Mouse (Mus musculus) forebrain, postnatal 0 days (tissue): ENCODE data around the gene Naip1. TPM values are rescaled to one million over a fixed set of nuclear protein-coding genes. Genes with fewer than 3 reads are reported as not detected.

Experiments used
- ATAC-seq: fragments of 200-750 bp; cut with Nextera tagmentation; 2 replicates; pipeline ENCODE4 v1.8.0; 2017; ENCODE audit warnings: mild to moderate bottlenecking, moderate library complexity
- DNase-seq: peaks from one replicate; pipeline ENCODE4 v3.0.0-alpha.2; 2015
- H3K27ac ChIP-seq: fragments of 300-500 bp; sonication (generic); 2 replicates; pipeline ENCODE4 v1.5.1; 2014; ENCODE audit warnings: low read depth, mild to moderate bottlenecking, antibody characterized with exemption, low read length, moderate library complexity, mixed read lengths
- H3K27me3 ChIP-seq: fragments of 300-500 bp; sonication (generic); 2 replicates; pipeline ENCODE4 v1.6.1; 2014; ENCODE audit warnings: mild to moderate bottlenecking, low read length, mixed read lengths; ENCODE audit not compliant: insufficient read depth
- H3K36me3 ChIP-seq: fragments of 300-500 bp; sonication (generic); 2 replicates; pipeline ENCODE4 v1.6.1; 2014; ENCODE audit warnings: mild to moderate bottlenecking, moderate library complexity; ENCODE audit not compliant: insufficient read depth
- H3K4me1 ChIP-seq: fragments of 300-500 bp; sonication (generic); 2 replicates; pipeline ENCODE4 v1.6.1; 2014; ENCODE audit warnings: antibody characterized with exemption; ENCODE audit not compliant: insufficient read depth
- H3K4me2 ChIP-seq: fragments of 300-500 bp; sonication (generic); 2 replicates; pipeline ENCODE4 v1.6.1; 2014; ENCODE audit warnings: low read depth, mild to moderate bottlenecking, moderate library complexity
- H3K4me3 ChIP-seq: fragments of 300-500 bp; sonication (generic); 2 replicates; pipeline ENCODE4 v1.5.1; 2014; ENCODE audit warnings: low read depth, low read length, mixed read lengths
- H3K9ac ChIP-seq: fragments of 300-500 bp; sonication (generic); 2 replicates; pipeline ENCODE4 v1.6.1; 2014; ENCODE audit warnings: mild to moderate bottlenecking
- H3K9me3 ChIP-seq: fragments of 300-500 bp; sonication (generic); 2 replicates; pipeline ENCODE4 v1.6.1; 2016; ENCODE audit warnings: low read length
- CTCF ChIP-seq: sonication (generic); IDR thresholded peaks from 2 replicates; pipeline ENCODE4 v1.5.1; 2016; ENCODE audit warnings: antibody characterized with exemption, control low read depth, low read depth
- WGBS: fragments of 180-500 bp; shearing (Covaris S2); extraction: QIAGEN DNeasy Blood & Tissue Kit; methylation state at CpG from one replicate; pipeline ENCODE4 v1.1.7; 2014; 5-methylcytosine and 5-hydroxymethylcytosine counted together
- polyA plus RNA-seq: library from polyadenylated mRNA; unstranded; fragments of >200 nt; fragmentation: Nextera tagmentation; extraction: Ambion mirVana; gene quantifications from 2 replicates; pipeline ENCODE4 v1.2.1, GENCODE M21; 2015
- total RNA-seq: library from RNA; depleted of rRNA; stranded (reverse); fragments of >200 nt; gene quantifications from 2 replicates; pipeline ENCODE4 v1.2.3, GENCODE M21; 2014

The Naip1 gene
- total and polyA plus RNA-seq, 2 experiments from 2014 or later: 0.08 to 0.10 TPM

DNA sequence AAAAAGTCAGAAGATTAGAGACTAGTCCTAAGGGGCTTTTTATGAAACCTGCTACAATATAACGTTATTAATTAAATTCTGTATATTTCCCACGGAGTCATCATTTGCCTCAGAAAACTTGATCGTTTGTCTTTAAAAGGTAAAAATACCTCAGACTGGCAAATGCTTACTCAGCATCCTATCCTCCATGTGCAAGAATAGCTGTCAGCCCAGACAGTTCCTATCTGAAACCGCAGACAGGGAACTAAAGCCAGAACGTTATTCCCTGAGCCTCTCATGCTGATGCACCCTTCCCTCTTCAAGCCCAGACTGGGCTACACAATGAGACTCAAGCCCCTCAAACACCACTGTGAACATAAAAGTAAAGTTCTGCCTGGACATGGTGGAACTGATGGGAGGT lies 37.8 kb upstream of the Naip1 start:
- Histone ChIP-seq H3K27ac (no peak overlapping the region), H3K9me3 (no peaks in the 10 kb centered on the region), H3K36me3 (peaks cover 27% of the 10 kb centered on the region), H3K9ac (no peak overlapping the region), H3K4me2 (no peak overlapping the region), H3K27me3 (no peaks in the 10 kb centered on the region), H3K4me3 (no peak overlapping the region), H3K4me1 (no peaks in the 10 kb centered on the region)
- no peak for DNase-seq
- no peak for ATAC-seq
- 86% methylated on average over 5 of the region's 5 CpGs for WGBS
- no peak for TF ChIP-seq CTCF

DNA sequence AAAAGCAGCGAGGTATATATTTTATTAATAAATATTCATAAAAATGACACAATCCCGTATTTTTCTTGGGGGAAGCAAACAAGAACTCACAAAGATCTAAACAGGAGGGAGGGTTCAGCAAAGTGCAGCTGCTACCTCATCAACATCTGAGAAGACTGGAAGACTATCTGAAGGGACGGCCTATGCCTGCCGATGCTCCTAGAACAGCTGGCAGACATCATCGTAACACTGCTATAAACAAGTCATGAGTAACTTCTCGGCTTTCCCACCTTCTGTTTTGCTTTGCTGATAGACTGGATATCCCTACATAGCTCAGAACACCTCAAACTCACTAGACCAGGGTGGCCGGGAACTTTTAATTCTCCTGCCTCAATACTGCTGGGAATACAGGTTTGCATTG lies 30.9 kb upstream of the Naip1 start:
- DNase-seq: no peak
- 96% methylated on average over 7 of the region's 7 CpGs for WGBS
- H3K27ac ChIP-seq: no peak overlapping the region
- H3K9me3 ChIP-seq: no peaks in the 10 kb centered on the region
- H3K27me3 ChIP-seq: no peaks in the 10 kb centered on the region
- H3K4me2 ChIP-seq: no peak overlapping the region
- H3K36me3 ChIP-seq: peaks cover 50% of the 10 kb centered on the region
- H3K9ac ChIP-seq: no peak overlapping the region
- ATAC-seq: no peak
- no peak overlapping the region for H3K4me3 ChIP-seq
- no peaks in the 10 kb centered on the region for H3K4me1 ChIP-seq
- TF ChIP-seq CTCF: no peak

DNA sequence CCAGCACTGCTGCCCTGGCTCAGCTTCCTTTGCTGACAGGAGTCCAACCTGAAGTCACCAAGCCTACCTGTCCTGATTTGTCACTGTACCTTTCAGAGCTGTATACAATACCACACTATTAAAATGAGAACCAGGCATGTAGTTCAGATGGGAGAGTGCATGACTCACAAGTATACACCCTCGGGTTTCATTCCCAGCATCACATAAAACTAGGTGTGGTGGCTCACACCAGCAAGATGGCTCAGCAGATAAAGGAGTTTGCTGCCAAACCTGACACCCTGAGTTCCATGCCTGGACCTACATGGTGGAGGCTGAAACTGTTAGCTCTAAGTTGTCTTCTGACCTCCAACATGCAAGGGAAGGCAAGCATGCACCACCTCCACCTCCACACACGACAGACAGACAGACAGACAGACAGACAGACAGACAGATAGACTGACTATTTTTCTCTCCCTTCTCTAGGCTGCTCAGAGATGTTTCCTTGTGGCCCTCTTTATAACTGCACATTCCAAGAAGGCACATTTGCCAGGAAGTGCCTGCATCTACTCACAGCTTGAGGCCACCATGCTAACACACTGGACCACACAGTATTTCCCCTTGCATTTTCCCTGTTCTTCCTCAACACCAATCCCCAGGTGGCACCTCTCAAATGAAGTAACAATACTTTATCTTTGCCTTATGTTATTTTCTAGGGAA lies 11.0 kb upstream of the Naip1 start:
- Histone ChIP-seq H3K4me1 (no peaks in the 10 kb centered on the region), H3K4me3 (no peak overlapping the region), H3K9me3 (0 out of 2 replicates have a peak, but pooled peaks cover 3% of the 10 kb centered on the region), H3K36me3 (peaks cover 38% of the 10 kb centered on the region), H3K27ac (no peak overlapping the region), H3K27me3 (no peaks in the 10 kb centered on the region), H3K4me2 (no peak overlapping the region), H3K9ac (no peak overlapping the region)
- WGBS: 91% methylated on average over 2 of the region's 2 CpGs
- DNase-seq (no peak), ATAC-seq (no peak)
- TF ChIP-seq CTCF: no peak

DNA sequence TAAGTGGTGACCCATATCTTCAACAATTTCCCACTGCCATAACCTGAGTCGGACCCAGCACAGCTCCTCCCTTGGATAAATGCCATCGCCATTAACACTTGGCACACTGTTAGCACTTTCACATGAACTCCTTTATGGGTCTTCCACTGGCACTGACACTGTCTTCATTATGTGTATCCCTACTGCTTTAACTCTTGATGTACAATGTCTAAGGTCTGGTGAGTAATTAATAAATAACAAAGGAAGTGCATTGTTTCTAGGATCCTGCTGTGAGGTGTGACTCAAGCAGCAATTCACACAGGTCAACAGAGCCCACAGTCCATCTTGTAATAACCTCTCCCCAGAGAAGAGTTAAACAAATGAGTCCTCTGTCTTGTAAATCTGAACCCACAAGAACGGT lies 8.7 kb upstream of the Naip1 start:
- no peak overlapping the region for H3K9ac ChIP-seq
- no peaks in the 10 kb centered on the region for H3K9me3 ChIP-seq
- H3K4me1 ChIP-seq: no peaks in the 10 kb centered on the region
- peaks cover 21% of the 10 kb centered on the region for H3K36me3 ChIP-seq
- TF ChIP-seq CTCF: no peak
- H3K4me2 ChIP-seq: no peak overlapping the region
- no peak for ATAC-seq
- H3K27me3 ChIP-seq: no peaks in the 10 kb centered on the region
- no peak for DNase-seq
- no peak overlapping the region for H3K4me3 ChIP-seq
- H3K27ac ChIP-seq: no peak overlapping the region
- 48% methylated on average over 3 of the region's 3 CpGs for WGBS

DNA sequence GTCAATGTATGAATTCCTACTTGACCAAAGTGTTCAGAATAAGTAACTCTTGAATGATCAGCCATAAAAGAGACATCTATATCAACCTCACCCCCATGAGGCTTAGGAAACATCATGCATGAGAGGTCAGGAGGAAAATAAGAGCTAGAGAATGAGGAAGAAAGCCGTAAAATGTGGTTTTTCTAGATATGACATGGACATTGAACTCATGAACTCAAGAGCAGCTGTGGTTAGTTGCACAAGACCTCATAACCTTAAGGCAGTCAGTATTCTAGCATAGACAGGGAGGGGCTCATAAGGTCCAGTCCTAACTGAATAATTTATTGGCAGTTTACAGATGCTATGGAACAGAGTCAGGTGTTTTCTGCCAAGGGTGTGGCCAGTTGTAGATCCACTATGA lies 3.2 kb downstream of the Naip1 start:
- 97% methylated on average over 1 of the region's 1 CpGs for WGBS
- H3K27ac ChIP-seq: no peak overlapping the region
- no peak for TF ChIP-seq CTCF
- H3K36me3 ChIP-seq: no peaks in the 10 kb centered on the region
- ATAC-seq (no peak), DNase-seq (no peak)
- no peak overlapping the region for H3K4me2 ChIP-seq
- H3K4me3 ChIP-seq: no peak overlapping the region
- no peak overlapping the region for H3K9ac ChIP-seq
- no peaks in the 10 kb centered on the region for H3K27me3 ChIP-seq
- H3K9me3 ChIP-seq: no peaks in the 10 kb centered on the region
- H3K4me1 ChIP-seq: no peaks in the 10 kb centered on the region

DNA sequence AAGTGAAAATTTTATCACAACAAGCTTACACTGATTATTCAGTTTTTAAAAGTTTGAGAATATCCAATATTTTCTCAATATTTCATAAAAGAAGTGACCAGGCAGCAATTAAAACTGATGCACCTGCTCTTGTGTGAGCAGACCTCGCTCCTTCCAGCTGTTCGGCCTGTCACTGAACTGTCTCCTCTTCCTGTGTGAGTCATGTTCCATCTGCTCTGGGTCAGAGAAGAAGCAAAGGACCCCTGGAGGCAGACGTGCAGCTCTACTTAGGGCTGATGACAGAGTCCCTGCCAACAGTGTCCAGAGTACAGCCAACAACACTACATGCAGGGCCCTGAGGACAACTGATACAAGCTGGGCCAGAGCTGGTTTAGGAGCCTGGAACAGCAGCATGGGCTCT lies 12.6 kb downstream of the Naip1 start:
- Histone ChIP-seq H3K4me1 (no peaks in the 10 kb centered on the region), H3K36me3 (no peaks in the 10 kb centered on the region), H3K27me3 (no peaks in the 10 kb centered on the region), H3K9ac (no peak overlapping the region), H3K4me2 (no peak overlapping the region), H3K27ac (no peak overlapping the region), H3K9me3 (no peaks in the 10 kb centered on the region), H3K4me3 (no peak overlapping the region)
- 66% methylated on average over 3 of the region's 3 CpGs for WGBS
- TF ChIP-seq CTCF: no peak
- DNase-seq (no peak), ATAC-seq (no peak)

DNA sequence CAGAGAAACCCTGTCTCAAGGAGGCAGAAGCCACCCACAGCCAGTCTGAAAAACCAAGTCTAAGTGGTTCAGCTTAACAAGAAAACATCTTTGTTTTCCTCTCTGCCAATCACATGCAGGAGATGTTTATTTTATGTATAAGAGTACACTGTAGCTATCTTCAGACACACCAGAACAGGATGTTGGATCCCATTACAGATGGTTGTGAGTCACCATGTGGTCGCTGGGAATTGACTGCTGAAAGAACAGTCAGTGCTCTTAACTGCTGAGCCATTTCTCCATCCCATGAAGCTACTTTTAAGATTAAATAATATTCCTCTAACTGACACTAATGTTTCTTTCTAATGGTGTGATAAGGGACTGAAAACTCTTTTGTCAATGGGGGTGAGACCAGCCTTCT lies 14.0 kb downstream of the Naip1 start:
- Histone ChIP-seq H3K4me3 (no peak overlapping the region), H3K27me3 (no peaks in the 10 kb centered on the region), H3K4me2 (no peak overlapping the region), H3K27ac (no peak overlapping the region), H3K36me3 (no peaks in the 10 kb centered on the region), H3K4me1 (no peaks in the 10 kb centered on the region), H3K9ac (no peak overlapping the region), H3K9me3 (no peaks in the 10 kb centered on the region)
- 71% methylated on average over 1 of the region's 1 CpGs for WGBS
- DNase-seq (no peak), ATAC-seq (no peak)
- TF ChIP-seq CTCF: no peak
